Mouse (Mus musculus) spleen, postnatal 10 days (tissue): Measurements from ENCODE around the gene Cdan1.
"Not testable (repeated sequence)": the region's sequence is repeated elsewhere in the genome, so short reads cannot be mapped to it uniquely, and the experiment has no call there.

Source experiments
- DNase-seq, 2 experiments: peaks; one replicate each; pipeline ENCODE4 v3.0.0; 2021 to 2022; ENCODE audit warnings: low spot score in 2 of 2

Cdan1 gene

DNA sequence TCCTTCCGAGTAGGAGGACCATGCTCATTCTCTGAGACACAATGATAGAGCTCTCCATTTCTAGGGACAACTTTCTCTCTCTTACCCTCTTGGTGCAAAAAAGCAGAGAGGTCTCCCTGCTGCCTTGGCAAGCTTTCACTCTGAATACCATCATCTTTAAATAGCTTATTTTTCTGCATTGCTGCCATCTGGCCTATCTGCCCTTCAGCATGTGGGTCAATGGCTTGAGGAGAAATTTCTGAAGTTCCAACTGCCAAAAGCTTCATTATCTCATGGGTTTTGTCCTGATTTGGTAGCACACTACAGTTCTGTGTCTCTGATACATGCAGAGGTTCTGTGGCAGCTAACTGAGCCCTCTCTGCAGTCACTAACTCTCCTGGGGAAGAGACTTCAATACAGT is 104.4 kb downstream of the Cdan1 start:
- DNase-seq = no peak

DNA sequence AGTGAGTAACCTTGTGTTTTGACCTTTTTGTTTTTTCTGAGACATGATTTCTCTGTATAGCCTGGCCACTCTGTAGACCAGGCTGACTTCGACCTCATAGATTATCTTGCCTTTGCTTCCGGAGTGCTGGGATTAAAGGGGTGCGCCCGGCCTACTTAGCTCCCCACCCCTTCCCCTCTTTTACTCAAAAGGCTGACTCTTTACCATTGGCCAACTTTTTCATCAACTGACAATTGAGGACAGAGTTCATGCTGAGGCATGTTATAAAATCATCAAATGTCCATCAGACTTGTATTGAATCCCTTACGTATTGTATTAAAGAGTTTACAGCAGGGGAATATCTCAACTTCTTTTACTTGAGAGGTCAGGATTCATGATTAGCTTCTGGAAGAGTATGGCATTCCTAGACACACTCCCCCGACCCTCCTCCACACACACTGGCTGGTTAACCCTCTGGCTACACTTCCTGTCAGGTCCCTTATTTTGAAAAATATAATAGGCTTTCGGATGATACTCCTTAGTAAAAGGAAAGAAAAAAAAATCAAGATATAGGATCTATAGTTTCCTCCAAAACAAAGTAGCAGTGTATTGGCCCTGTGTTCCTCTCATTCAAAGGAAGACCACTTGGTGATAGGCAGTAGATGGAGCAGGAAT is 117.9 kb downstream of the Cdan1 start:
- DNase-seq = no peak

DNA sequence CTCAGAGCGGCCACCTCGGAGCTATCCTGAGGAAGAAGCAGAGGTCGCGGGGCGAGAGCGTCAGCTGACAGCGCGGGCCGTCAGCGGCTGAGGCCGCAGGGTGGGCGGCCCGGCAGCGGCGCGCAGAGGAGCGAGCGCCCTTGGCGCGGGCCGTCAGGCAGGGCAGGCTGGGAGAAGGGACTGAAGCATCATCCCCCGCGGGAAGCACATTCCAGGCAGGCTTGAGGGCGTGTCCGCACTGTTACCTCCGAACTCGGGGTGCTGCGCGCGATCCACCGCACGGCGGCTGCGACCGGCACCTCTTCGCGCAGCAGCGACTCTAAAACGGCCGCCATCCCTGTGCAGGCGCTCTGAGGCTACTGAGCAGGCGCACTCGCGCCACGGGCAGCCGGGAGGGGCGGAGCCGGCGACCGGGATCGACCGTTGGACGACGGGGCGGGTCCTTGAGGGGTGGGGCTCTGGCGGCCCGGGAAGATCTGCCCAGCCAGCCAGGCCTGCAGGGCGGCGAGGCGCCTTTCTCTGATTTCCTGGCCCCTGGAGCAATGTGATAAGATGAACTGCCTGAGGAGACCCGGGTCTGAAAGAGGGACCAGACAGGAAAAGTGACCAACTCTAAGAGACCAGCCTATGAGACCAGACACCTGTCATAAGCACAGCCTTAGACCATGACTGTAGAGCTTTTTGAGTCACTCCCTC is 118.6 kb downstream of the Cdan1 start:
- DNase-seq = peak; percentile 94 to 97

DNA sequence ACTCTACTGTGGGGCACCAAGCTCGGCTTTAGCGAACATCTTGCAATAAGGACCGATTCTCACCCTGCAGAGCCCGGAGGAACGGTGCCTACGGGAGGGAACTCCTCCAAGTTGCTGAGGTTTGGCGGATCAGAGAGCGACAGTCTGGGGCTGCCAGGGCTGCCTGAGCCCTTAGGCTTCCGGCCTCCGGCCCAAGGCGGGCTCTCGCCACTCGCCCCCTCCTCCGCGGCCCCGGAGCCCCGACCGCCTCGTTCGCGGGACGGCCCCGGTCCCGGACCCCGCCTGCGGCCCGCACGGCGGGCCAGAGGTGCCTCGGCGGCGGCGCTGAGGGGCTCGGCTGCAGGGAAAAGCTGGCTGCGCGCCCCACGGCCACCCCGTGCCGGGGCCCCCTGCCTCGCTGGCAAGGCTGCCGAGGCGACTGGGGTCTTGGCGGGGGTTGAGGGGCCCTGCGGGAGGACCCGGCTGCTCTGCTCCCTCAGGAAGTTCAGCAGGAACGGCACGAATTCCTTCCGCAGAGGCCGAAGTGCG is 119.2 kb downstream of the Cdan1 start:
- DNase-seq = peak; percentile 55 to 71

DNA sequence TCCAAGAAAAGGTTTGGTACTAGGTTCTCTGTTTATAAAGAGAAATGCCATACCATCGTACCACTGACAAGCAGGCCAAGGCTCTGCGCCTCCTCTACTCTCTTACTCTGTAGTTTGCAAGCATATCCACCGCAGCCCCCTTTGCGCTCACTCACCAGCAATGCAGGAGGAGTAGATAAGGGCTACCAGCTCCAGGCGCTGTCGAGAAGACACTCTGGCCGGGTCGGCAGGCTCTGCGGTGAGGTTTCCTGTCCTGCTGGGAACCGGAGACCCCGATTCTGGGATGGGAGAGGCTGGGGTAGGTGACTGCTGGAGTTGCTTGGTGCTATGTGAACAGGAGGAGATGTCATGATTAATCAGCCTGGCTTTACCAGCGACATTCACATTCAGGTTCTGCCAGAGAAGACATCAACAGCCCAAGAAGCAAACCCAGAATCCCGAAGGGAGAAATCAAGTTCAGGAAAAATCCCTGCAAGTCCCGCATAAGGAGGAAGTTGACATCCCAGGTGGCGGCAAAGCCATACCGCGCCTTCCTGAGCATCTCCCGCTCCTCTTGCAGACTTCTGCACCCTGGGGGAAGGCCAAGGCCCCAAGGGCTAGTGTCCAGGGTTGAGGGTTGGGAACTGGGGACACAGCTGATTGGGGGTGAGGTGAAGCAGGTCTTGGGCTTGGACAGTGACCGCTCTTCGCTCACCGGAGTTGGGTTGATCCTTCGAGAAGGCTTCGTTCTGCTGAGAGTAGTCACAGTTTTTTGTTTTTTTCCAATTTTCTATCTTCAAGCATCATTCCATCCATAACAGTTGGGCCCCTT is 119.9 kb downstream of the Cdan1 start:
- DNase-seq = peak; percentile 62 to 64

DNA sequence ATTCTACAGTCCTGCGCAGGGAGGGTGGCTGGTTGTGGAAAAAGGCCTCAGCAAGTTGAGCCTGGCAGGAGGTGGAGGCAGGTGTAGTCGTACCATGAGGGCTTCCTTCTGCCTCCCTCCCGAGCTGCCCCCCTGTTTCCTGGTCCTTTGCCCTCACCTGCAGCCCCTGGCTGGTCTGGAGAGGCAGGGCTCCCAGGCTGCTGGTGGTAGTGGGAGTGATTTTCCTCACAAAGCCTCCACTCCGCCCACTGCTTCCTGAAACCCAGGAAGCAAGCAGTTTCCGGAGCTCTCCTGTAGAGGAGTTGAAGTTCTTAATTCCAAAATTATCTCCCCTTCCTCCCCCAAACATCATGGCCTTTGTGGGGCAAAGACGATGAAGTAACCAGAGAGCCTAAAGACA is 125.8 kb downstream of the Cdan1 start:
- peak in 1 of 2 experiments; percentile 9 for DNase-seq

DNA sequence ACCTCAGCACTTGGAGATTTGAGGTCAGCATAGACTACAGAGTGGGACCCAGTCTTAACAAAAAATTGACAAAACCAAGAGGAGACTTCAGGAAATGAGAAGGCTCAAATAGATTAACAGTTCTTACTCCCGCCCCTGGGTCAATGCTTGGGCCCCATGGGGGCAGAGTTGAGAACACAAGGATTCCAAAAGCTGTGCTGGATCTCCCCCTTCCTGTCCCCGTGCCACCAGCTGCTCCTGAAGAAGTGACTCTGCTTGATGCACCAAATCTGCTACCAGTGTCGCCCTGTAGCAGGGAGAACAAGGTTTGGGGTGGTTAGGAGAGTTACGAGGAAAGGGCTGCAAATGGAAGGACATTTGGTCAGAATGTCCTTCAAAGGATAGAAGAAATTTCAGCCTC is 126.3 kb downstream of the Cdan1 start:
- peak in 1 of 2 experiments; percentile 13 for DNase-seq

DNA sequence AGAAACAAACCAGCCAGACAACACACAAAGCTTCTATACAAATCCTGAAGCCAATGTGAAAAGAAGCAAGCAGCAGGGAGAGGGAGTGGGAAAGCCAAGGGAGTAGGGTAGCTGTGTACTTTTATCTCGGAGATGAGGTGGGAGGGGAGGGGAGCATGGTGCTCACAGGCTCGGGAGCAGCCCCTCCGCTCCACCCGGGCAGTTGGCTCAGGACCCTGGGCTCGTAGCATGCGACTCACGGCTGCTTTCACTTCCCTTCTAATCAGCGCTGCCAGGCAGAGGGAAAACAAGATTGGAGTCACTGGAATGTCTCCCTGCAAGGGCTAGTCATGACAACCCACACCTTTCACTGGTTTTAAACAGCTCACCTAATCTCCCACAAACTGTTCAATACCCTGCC is 127.4 kb downstream of the Cdan1 start:
- peak in 1 of 2 experiments; percentile 11 for DNase-seq

DNA sequence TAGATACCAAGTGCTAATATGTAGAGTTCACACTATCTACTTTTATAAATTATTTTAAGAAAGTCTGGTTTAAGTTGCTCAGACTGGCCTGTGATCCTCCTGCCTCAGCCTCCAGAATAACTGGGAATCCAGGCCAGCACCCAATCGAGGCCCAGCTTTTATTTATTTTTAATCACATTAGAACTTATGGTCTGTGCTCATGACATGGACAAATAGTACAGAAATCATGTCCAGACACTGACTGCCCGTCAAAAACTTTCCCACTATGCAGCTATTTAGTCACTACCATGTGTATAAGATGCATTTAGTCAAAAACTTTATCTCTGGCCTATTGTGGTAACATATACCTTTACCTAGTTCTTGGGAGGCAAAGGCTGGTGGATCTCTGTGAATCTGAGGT is 128.0 kb downstream of the Cdan1 start:
- peak in 1 of 2 experiments; percentile 3 for DNase-seq

DNA sequence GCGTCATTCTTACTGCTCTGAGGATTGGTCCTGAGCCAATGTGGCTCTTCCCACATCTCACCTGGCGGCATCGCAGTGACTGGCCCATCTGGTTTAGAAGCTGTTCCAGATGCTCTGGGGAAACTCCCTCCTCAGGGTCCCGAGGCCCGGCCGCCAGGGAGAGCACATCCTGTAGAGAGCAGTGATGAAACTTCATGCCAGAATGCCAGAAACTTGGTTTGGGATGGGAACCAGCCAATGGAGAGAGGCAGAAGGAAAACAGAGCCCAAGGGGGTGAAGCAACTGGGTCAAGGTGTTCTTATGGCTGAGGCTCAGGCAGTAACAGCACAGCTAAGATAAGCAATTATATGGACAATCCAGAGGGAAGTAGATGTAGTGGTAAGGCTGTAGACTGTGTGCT is 129.1 kb downstream of the Cdan1 start:
- peak in 1 of 2 experiments; percentile 10 for DNase-seq

DNA sequence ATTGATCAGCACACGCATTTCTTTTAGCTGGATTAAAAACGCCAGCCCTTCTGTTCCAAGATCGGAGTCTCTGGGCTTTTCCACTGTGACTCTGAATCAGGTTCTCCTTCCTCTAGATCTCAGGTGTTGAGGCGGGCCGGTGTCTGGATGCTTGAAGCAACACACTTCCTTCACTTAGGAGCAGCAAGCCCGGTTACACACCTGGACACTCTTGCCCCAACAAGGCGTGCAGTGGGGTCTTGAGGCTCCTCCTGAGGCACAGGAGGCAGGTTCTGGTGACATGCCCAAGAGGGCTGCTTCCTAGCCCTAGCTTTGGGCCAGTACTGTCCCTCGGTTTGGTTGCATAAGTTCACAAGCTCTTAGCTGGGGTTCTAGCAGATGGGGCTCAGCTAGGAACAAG is 131.4 kb downstream of the Cdan1 start:
- peak in 1 of 2 experiments; percentile 11 for DNase-seq

DNA sequence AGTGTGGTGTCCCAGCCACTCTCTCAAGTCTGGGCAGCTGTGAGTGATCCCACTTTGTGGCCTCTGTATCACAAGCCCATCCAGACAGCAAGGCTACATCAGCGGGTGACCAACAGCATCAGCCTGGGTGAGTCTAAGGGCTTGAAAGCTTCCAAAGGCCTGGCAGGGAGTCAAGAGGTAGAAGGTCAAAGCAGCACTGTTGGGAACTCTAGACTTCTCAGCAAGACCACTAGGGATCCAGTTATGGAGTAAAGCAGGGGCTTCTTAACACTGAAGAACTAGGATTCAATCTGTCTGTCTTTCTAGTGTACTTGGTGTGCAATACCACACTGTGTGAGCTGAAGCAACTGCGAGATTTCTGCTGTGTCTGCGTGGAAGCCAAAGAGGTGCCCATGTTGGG is 136.5 kb downstream of the Cdan1 start:
- no peak for DNase-seq

DNA sequence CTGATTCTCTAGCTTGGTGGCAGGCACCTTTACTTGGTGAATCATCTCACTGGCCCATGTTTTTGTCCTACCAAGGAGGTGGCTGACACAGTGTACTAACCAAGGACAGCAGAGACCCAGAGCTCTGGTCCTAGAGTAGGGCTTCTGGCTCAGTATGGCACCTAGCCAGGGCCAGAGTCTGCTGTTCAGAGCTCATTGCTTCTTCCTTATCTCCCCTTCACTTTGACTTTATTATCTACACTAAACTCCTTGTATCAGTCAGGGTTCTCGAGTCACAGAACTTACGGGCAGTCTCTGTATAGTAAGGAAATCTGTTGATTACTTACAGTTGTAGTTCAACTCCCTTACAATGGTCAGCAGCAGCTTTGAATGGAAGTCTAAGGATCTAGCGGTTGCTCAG is 139.0 kb downstream of the Cdan1 start:
- no peak for DNase-seq

DNA sequence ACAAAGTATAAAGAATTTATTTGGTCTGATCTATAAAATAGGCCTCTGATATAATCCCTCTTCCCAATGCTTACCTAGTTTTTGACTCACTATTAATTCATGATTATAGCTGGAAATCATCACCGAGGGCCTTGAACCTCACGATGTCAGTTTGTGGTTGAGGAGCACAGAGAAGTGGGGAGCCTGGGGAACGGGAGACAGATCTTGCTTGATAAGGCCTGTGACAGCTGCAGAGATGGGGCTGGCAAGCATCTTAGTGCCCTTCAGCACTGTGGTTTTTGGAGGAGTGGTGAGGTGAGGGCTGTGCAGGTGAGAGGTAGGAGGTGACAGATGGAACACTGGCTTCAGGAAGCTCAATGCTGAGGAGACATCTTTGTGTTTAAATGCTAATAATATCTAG is 139.8 kb downstream of the Cdan1 start:
- no peak for DNase-seq

DNA sequence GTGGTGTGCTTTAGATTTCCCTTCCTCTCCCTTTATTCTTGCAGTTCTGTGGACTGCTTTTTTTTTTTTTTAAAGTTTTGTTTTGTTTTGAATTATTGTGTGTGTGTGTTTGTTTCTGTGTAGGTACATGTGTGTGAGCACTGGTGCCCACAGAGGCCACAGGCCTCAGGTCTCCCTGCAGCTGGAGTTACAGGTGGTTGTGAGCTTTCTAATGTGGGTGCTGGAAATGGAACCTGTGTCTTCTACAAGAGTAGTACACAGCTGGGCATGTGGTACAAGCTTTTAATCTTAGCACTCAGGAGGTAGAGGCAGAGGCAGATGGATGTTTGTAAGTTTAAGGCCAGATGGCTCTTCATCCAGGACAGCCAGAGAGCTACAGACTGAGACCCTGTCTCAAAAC is 142.9 kb downstream of the Cdan1 start:
- DNase-seq = no peak

DNA sequence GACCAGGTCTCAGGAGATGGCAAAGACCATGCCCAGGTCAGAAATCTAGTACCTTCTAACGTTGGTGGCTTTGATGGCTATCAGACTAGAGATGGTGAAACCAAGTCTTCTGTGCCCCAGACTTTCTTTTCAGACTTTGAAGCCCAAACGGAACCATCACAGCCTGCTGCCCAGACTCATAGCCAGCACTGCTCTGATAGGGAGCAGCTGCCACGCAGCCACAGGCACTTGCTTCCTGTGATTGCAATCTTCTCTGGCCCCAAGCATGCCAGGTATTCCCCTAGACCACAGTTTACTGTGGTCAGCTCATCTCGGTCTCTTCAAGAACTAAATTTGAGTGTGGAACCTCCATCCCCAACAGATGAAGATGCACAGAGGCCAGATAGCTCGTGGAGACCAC is 147.3 kb downstream of the Cdan1 start:
- no peak for DNase-seq

DNA sequence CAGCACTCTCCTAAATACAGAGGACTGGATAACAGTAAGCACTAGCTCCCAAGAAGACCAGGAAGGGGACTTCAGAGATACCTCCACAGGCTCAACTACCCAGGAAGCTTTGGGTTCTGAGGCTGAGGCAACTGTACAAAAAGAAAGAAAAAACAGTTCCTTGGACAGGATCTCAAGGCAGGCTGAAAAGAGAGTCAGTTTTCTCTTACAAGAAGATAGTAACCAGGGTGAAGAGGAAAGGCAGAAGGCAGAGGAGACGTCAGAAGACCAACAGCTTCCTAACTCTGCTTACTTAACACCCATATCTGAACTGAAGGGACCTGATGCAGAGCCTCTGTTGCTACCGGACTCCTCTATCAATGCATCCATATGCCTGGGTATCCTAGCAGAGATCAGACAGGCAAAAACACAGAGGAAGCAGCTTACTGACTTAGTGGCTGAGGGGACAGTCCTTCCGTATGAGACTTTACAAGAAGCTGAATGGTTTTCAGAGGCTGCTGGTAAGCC is 149.5 kb downstream of the Cdan1 start:
- DNase-seq = no peak

DNA sequence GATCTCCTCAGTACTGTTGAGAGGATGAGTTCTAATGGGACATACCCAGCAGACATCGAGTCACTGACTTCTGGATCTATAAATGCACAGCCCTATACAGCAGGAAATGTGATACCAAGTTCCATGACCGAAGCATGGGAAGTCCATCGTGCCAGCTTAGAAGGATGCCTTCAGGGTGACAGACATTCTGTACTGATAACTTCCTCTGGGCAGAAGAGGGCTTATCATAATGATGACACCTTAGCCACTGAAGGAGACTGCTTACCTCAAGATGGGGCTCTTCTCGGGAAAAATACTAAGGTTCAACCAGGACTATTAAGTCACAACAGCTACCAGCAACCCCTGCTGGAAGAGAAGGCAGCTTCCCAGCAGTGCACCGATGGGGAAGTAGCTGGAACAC is 152.2 kb downstream of the Cdan1 start:
- DNase-seq = no peak

DNA sequence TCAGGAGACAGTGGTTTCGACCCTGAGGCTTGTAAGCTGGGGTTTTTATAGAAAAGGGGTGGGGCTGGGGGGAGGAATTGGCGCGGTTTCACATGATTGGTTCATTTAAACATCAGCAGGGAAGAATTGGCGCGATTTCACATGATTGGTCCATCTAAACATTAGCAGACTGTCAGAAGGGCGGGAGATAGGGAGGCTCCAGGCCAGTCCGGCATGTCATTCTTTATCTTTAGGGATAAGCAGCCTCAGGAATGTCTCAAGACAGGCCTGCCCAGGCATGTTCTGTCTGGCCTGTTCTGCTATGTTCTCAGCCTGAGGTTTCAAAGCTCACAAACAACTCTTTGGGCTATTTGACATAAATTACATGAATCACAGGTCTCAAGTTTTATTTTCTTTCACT is 168.8 kb downstream of the Cdan1 start:
- DNase-seq = not testable (repeated sequence)

DNA sequence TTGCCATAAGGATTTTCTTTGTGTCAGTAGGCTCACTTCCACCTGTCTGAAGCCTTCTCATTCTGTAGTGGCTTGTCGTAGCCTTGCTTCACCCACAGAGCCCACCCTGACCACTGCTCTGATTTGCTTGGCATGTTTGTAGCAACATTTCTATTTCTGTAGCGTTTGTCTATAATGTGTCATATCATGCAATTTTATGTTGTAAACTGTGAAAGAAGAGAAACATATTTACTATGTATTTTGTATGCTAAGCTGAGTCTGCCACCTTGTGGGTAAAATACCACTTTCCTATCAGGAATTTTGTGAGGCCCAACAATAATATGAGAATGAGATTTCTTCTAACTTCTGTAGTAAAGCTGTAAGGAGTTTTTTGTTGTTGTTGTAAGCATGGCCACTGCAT is 179.7 kb downstream of the Cdan1 start:
- DNase-seq = no peak

DNA sequence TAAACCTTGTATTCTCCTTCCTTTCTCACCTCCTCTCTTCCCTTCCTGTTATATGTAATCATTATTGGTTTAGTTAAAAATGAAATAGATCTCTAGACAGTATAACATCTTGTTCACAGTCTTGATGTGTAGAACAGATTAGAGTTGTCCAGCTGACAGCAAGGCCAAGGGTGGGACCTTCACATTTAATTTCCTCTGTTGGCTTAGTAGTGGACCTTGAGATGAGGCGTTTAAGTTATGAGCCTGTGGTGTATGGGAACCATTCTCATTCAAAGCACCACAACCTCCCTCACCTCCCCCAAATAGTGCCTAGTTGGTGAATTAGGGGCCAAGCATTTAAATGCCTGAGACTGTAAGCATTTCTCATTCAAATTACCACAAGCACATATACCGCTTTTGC is 182.5 kb downstream of the Cdan1 start:
- no peak for DNase-seq
